Comparison of ENCODE assay signal across 9 mouse cellular contexts in genomic region chr14:20477261-20478025, GRCm38 (mm10). TPM values are rescaled to one million over a fixed set of nuclear protein-coding genes. Genes with fewer than 3 reads are reported as not detected.
A peak's percentile ranks its signal among the peaks of the same experiment; 100 is the strongest.
DNase-seq lines count a peak whose midpoint lies in the region; ATAC-seq lines count a peak whose summit lies in the region.
"Had no signal": no experiment of that assay in that cellular context is flagged by ENCODE, and none has a peak within 500 bp of the region (broad histone marks: within the 10 kb centered on the region; RNA-seq: fewer than 3 reads in every experiment).

No protein-coding gene starts in this region.

- no peak for ATAC-seq in limb, embryonic 13.5 days (ENCODE audit: low FRiP score, low read depth)
- no peak for ATAC-seq in stomach, embryonic 16.5 days (ENCODE audit: insufficient read depth, low FRiP score)

- H3K9ac ChIP-seq in limb, embryonic 13.5 days = 0 out of 2 replicates have a peak overlapping the region, but pooled peaks have one; percentile 35
- 0 out of 2 replicates have a peak overlapping the region, but pooled peaks have one; percentile 35 for H3K9ac ChIP-seq in stomach, embryonic 16.5 days (ENCODE audit: low read length)
- H3K9ac ChIP-seq: hindbrain, embryonic 15.5 days had no signal

- WGBS in limb, embryonic 13.5 days = 27% methylated on average over 4 of the region's 4 CpGs
- WGBS in limb, embryonic 10.5 days = 20% methylated on average over 4 of the region's 4 CpGs
- WGBS in stomach, embryonic 16.5 days = 68% methylated on average over 4 of the region's 4 CpGs

- no peaks in the 10 kb centered on the region for H3K9me3 ChIP-seq in limb, embryonic 13.5 days
- no peaks in the 10 kb centered on the region for H3K9me3 ChIP-seq in limb, embryonic 10.5 days (replicated peaks)
- no peaks in the 10 kb centered on the region for H3K9me3 ChIP-seq in stomach, embryonic 16.5 days (replicated peaks; ENCODE audit: control insufficient read depth, low read length)
- H3K9me3 ChIP-seq: hindbrain, embryonic 15.5 days had no signal

- no peaks in the 10 kb centered on the region for H3K36me3 ChIP-seq in limb, embryonic 13.5 days
- no peaks in the 10 kb centered on the region for H3K36me3 ChIP-seq in limb, embryonic 10.5 days
- no peaks in the 10 kb centered on the region for H3K36me3 ChIP-seq in stomach, embryonic 16.5 days (ENCODE audit: control insufficient read depth, insufficient read depth, low read length)
- H3K36me3 ChIP-seq: hindbrain, embryonic 15.5 days had no signal

- 0 out of 2 replicates have a peak overlapping the region, but pooled peaks have one; percentile 14 for H3K4me2 ChIP-seq in limb, embryonic 13.5 days (replicated peaks)
- peak overlapping the region; percentile 36 for H3K4me2 ChIP-seq in stomach, embryonic 16.5 days (ENCODE audit: low read depth, low read length)

- H3K27me3 ChIP-seq in limb, embryonic 13.5 days = no peaks in the 10 kb centered on the region
- no peaks in the 10 kb centered on the region for H3K27me3 ChIP-seq in limb, embryonic 10.5 days (ENCODE audit: low read depth, poor library complexity, severe bottlenecking)
- no peaks in the 10 kb centered on the region for H3K27me3 ChIP-seq in stomach, embryonic 16.5 days (ENCODE audit: control insufficient read depth, insufficient read depth, low read length)
- H3K27me3 ChIP-seq: hindbrain, embryonic 15.5 days had no signal

- no peak overlapping the region for H3K27ac ChIP-seq in limb, embryonic 13.5 days
- no peak overlapping the region for H3K27ac ChIP-seq in limb, embryonic 10.5 days
- H3K27ac ChIP-seq in brown adipose tissue, adult 24 weeks (replicated peaks; ENCODE audit: low read depth, low read length) = 0 out of 2 replicates have a peak overlapping the region, but pooled peaks have one; percentile 7
- peak overlapping the region; percentile 41; the same call in 1 of the 2 replicates for H3K27ac ChIP-seq in stomach, embryonic 16.5 days (ENCODE audit: low read length)
- H3K27ac ChIP-seq: hindbrain, embryonic 15.5 days had no signal

- no peak overlapping the region for H3K4me3 ChIP-seq in limb, embryonic 13.5 days
- H3K4me3 ChIP-seq in limb, embryonic 10.5 days = no peak overlapping the region
- H3K4me3 ChIP-seq in brown adipose tissue, adult 24 weeks (ENCODE audit: insufficient read depth, low read depth, low read length) = no peak overlapping the region
- peak overlapping the region; percentile 19 for H3K4me3 ChIP-seq in stomach, embryonic 16.5 days (replicated peaks; ENCODE audit: low read length)
- H3K4me3 ChIP-seq: hindbrain, embryonic 15.5 days had no signal

- DNase-seq in limb, embryonic 10.5 days (ENCODE audit: low spot score) = no peak
- DNase-seq in forelimb bud, embryonic 11.5 days (ENCODE audit: low read depth, low spot score) = peak; percentile 29
- DNase-seq in ovary, postnatal 36 days (ENCODE audit: low spot score) = no peak
- DNase-seq in thymus, postnatal 25 days = no peak
- DNase-seq: lung, postnatal 14 days had no signal

- peaks cover 23% of the 10 kb centered on the region for H3K4me1 ChIP-seq in limb, embryonic 13.5 days
- H3K4me1 ChIP-seq in limb, embryonic 10.5 days = peaks cover 42% of the 10 kb centered on the region
- peaks cover 3% of the 10 kb centered on the region for H3K4me1 ChIP-seq in brown adipose tissue, adult 24 weeks (ENCODE audit: control insufficient read depth, insufficient read depth, insufficient read length, low read length)
- H3K4me1 ChIP-seq in stomach, embryonic 16.5 days (ENCODE audit: control insufficient read depth, insufficient read depth, low read length) = peaks cover 17% of the 10 kb centered on the region

RNA-seq across cellular contexts. Expression of gene Anxa7, which starts 2.5 kb away (rescaled TPM):
- 36.1 and 37.4 TPM in 2 replicates for polyA plus RNA-seq in limb, embryonic 13.5 days (2015; fragmentation: Nextera tagmentation; extraction: Ambion mirVana)
- 21.2 and 23.3 TPM in 2 replicates for polyA plus RNA-seq in limb, embryonic 10.5 days (2016; fragmentation: Nextera tagmentation; extraction: Ambion mirVana)
- 77.1 and 98.1 TPM in 2 replicates for polyA plus RNA-seq in brown adipose tissue, adult 24 weeks (2012; ENCODE audit: insufficient read depth, insufficient read length, missing spikeins)
- 76.4 and 86.2 TPM in 2 replicates for polyA plus RNA-seq in stomach, embryonic 16.5 days (2015; fragmentation: Nextera tagmentation; extraction: Ambion mirVana)

RNA-seq across cellular contexts. Expression of gene Mss51, which starts 19.3 kb away (rescaled TPM):
- polyA plus RNA-seq in limb, embryonic 13.5 days (2015; fragmentation: Nextera tagmentation; extraction: Ambion mirVana) = 1.3 and 1.9 TPM in 2 replicates
- polyA plus RNA-seq in limb, embryonic 10.5 days (2016; fragmentation: Nextera tagmentation; extraction: Ambion mirVana) = 0.83 and 1.3 TPM in 2 replicates
- polyA plus RNA-seq in brown adipose tissue, adult 24 weeks (2012; ENCODE audit: insufficient read depth, insufficient read length, missing spikeins) = not detected in 2 replicates
- polyA plus RNA-seq in stomach, embryonic 16.5 days (2015; fragmentation: Nextera tagmentation; extraction: Ambion mirVana) = 0.52 and 0.56 TPM in 2 replicates

RNA-seq across cellular contexts. Expression of gene Cfap70, which starts 25.4 kb away (rescaled TPM):
- polyA plus RNA-seq in limb, embryonic 13.5 days (2015; fragmentation: Nextera tagmentation; extraction: Ambion mirVana) = 0.19 and 0.31 TPM in 2 replicates
- 0.29 and 0.90 TPM in 2 replicates for polyA plus RNA-seq in limb, embryonic 10.5 days (2016; fragmentation: Nextera tagmentation; extraction: Ambion mirVana)
- polyA plus RNA-seq in brown adipose tissue, adult 24 weeks (2012; ENCODE audit: insufficient read depth, insufficient read length, missing spikeins) = not detected in 2 replicates
- 0.17 and 0.94 TPM in 2 replicates for polyA plus RNA-seq in stomach, embryonic 16.5 days (2015; fragmentation: Nextera tagmentation; extraction: Ambion mirVana)

Comparison
In these comparisons a context has a peak if more than half of its experiments do, and no peak if none do; other contexts are left out.
1. H3K27ac ChIP-seq: peak in brown adipose tissue, adult 24 weeks (single experiment) and stomach, embryonic 16.5 days (single experiment); none in limb, embryonic 13.5 days (single experiment) and limb, embryonic 10.5 days (single experiment).